Mouse (Mus musculus) liver, postnatal 0 days (tissue): ENCODE measurements around the gene Bahcc1. TPM values are rescaled to one million over a fixed set of nuclear protein-coding genes. Genes with fewer than 3 reads are reported as not detected.

Source experiments
- ATAC-seq: fragments of 200-750 bp; cut with Nextera tagmentation; 2 replicates; pipeline ENCODE4 v1.8.0; 2017; ENCODE audit warnings: mild to moderate bottlenecking, moderate library complexity
- DNase-seq: peaks from one replicate; pipeline ENCODE4 v3.0.0-alpha.2; 2016
- H3K27ac ChIP-seq: fragments of 300-500 bp; sonication (generic); 2 replicates; pipeline ENCODE4 v1.5.1; 2014; ENCODE audit warnings: antibody characterized with exemption, moderate library complexity, mild to moderate bottlenecking, low read depth
- H3K27me3 ChIP-seq: fragments of 300-500 bp; sonication (generic); 2 replicates; pipeline ENCODE4 v1.6.1; 2014; ENCODE audit warnings: low read length, control low read depth, mixed read lengths; ENCODE audit not compliant: insufficient read depth
- H3K36me3 ChIP-seq: fragments of 300-500 bp; sonication (generic); replicated peaks from 2 replicates; pipeline ENCODE4 v1.6.1; 2014; ENCODE audit warnings: mild to moderate bottlenecking, control low read depth, low read length, moderate library complexity, mixed read lengths; ENCODE audit not compliant: insufficient read depth
- H3K4me1 ChIP-seq: fragments of 300-500 bp; sonication (generic); 2 replicates; pipeline ENCODE4 v1.6.1; 2014; ENCODE audit warnings: antibody characterized with exemption, mild to moderate bottlenecking, control low read depth; ENCODE audit not compliant: insufficient read depth
- H3K4me2 ChIP-seq: fragments of 300-500 bp; sonication (generic); 2 replicates; pipeline ENCODE4 v1.6.1; 2014; ENCODE audit warnings: low read depth, mild to moderate bottlenecking, low read length, moderate library complexity, mixed read lengths
- H3K4me3 ChIP-seq: fragments of 300-500 bp; sonication (generic); 2 replicates; pipeline ENCODE4 v1.5.1; 2014; ENCODE audit warnings: low read depth, low read length
- H3K9ac ChIP-seq: fragments of 300-500 bp; sonication (generic); replicated peaks from 2 replicates; pipeline ENCODE4 v1.6.1; 2014; ENCODE audit warnings: mild to moderate bottlenecking, moderate library complexity
- H3K9me3 ChIP-seq: fragments of 300-500 bp; sonication (generic); 2 replicates; pipeline ENCODE4 v1.6.1; 2016; ENCODE audit warnings: mild to moderate bottlenecking, control low read depth, low read length, mixed read lengths
- CTCF ChIP-seq: sonication (generic); IDR thresholded peaks from 2 replicates; pipeline ENCODE4 v1.5.1; 2016; ENCODE audit warnings: antibody characterized with exemption, low read depth
- EP300 ChIP-seq: IDR thresholded peaks from 2 replicates; pipeline ENCODE4 v1.6.1; 2016; ENCODE audit warnings: antibody characterized with exemption, low read depth, mild to moderate bottlenecking
- WGBS: fragments of 180-500 bp; shearing (Covaris S2); extraction: QIAGEN DNeasy Blood & Tissue Kit; methylation state at CpG from one replicate; pipeline ENCODE4 v1.1.7; 2014; ENCODE audit not compliant: insufficient replicate concordance; 5-methylcytosine and 5-hydroxymethylcytosine counted together
- polyA plus RNA-seq: library from polyadenylated mRNA; unstranded; fragments of >200 nt; fragmentation: Nextera tagmentation; extraction: Ambion mirVana; gene quantifications from 2 replicates; pipeline ENCODE4 v1.2.1, GENCODE M21; 2015

The Bahcc1 gene
- polyA plus RNA-seq, 1 experiment from 2014 or later: 1.1 TPM

- peak; percentile 92 for ATAC-seq
- peak overlapping the region; percentile 68 for H3K4me3 ChIP-seq
- DNase-seq: peak; percentile 95
- under 1% methylated on average over 58 of the region's 68 CpGs for WGBS
- peak overlapping the region; percentile 76 for H3K9ac ChIP-seq
- H3K9me3 ChIP-seq: no peaks in the 10 kb centered on the region
- TF ChIP-seq EP300: peak; percentile 17; the same call in 1 of the 2 replicates
- no peak for TF ChIP-seq CTCF
- peak overlapping the region; percentile 83 for H3K4me2 ChIP-seq
- H3K4me1 ChIP-seq: peaks cover 11% of the 10 kb centered on the region
- H3K36me3 ChIP-seq: no peaks in the 10 kb centered on the region
- peak overlapping the region; percentile 87 for H3K27ac ChIP-seq
- H3K27me3 ChIP-seq: peaks cover 48% of the 10 kb centered on the region
Measured at GRCm38 (mm10) chr11:120189459-120190312, 43.1 kb upstream of the Bahcc1 start.

- H3K4me3 ChIP-seq: 0 out of 2 replicates have a peak overlapping the region, but pooled peaks have one; percentile 68
- TF ChIP-seq EP300 (no peak), CTCF (no peak)
- H3K4me1 ChIP-seq: peaks cover 7% of the 10 kb centered on the region
- peak overlapping the region; percentile 72 for H3K27ac ChIP-seq
- no peaks in the 10 kb centered on the region for H3K9me3 ChIP-seq
- 52% methylated on average over 14 of the region's 14 CpGs for WGBS
- H3K36me3 ChIP-seq: no peaks in the 10 kb centered on the region
- DNase-seq (no peak), ATAC-seq (no peak)
- no peak overlapping the region for H3K9ac ChIP-seq
- peaks cover 40% of the 10 kb centered on the region for H3K27me3 ChIP-seq
- H3K4me2 ChIP-seq: peak overlapping the region; percentile 83
Measured at GRCm38 (mm10) chr11:120190526-120191412, 42.0 kb upstream of the Bahcc1 start.

GRCm38 (mm10) chr11:120198831-120199230 lies 33.9 kb upstream of the Bahcc1 start:
- H3K4me1 ChIP-seq: no peaks in the 10 kb centered on the region; the same call in 1 of the 2 replicates
- H3K36me3 ChIP-seq: no peaks in the 10 kb centered on the region
- H3K4me3 ChIP-seq: no peak overlapping the region
- no peak for TF ChIP-seq EP300
- TF ChIP-seq CTCF: no peak
- H3K9me3 ChIP-seq: no peaks in the 10 kb centered on the region
- DNase-seq (no peak), ATAC-seq (no peak)
- H3K9ac ChIP-seq: no peak overlapping the region
- WGBS: 39% methylated on average over 13 of the region's 13 CpGs
- H3K4me2 ChIP-seq: no peak overlapping the region
- no peak overlapping the region for H3K27ac ChIP-seq
- H3K27me3 ChIP-seq: no peaks in the 10 kb centered on the region

- no peak overlapping the region for H3K4me3 ChIP-seq
- H3K9ac ChIP-seq: no peak overlapping the region
- ATAC-seq: no peak
- no peak for DNase-seq
- no peak overlapping the region for H3K27ac ChIP-seq
- no peaks in the 10 kb centered on the region for H3K27me3 ChIP-seq
- H3K9me3 ChIP-seq: no peaks in the 10 kb centered on the region
- TF ChIP-seq CTCF (no peak), EP300 (no peak)
- H3K4me1 ChIP-seq: no peaks in the 10 kb centered on the region; the same call in 1 of the 2 replicates
- H3K4me2 ChIP-seq: no peak overlapping the region
- H3K36me3 ChIP-seq: no peaks in the 10 kb centered on the region
- WGBS: 48% methylated on average over 7 of the region's 7 CpGs
Measured at GRCm38 (mm10) chr11:120199766-120200165, 33.0 kb upstream of the Bahcc1 start.

- Histone ChIP-seq H3K27me3 (no peaks in the 10 kb centered on the region), H3K27ac (no peak overlapping the region), H3K9ac (no peak overlapping the region), H3K4me2 (no peak overlapping the region), H3K4me1 (no peaks in the 10 kb centered on the region; the same call in 1 of the 2 replicates), H3K36me3 (no peaks in the 10 kb centered on the region), H3K9me3 (no peaks in the 10 kb centered on the region), H3K4me3 (no peak overlapping the region)
- no peak for ATAC-seq
- TF ChIP-seq EP300 (no peak), CTCF (no peak)
- DNase-seq: no peak
- 60% methylated on average over 6 of the region's 6 CpGs for whole genome bisulfite sequencing
Measured at GRCm38 (mm10) chr11:120200621-120201020, 32.1 kb upstream of the Bahcc1 start.

- Histone ChIP-seq H3K27me3 (no peaks in the 10 kb centered on the region), H3K9ac (no peak overlapping the region), H3K4me2 (no peak overlapping the region), H3K4me1 (peaks cover 4% of the 10 kb centered on the region), H3K9me3 (no peaks in the 10 kb centered on the region), H3K36me3 (no peaks in the 10 kb centered on the region), H3K4me3 (no peak overlapping the region), H3K27ac (no peak overlapping the region)
- WGBS: 87% methylated on average over 5 of the region's 5 CpGs
- TF ChIP-seq EP300 (no peak), CTCF (no peak)
- ATAC-seq: no peak
- no peak for DNase-seq
Measured at GRCm38 (mm10) chr11:120204200-120204599, 28.5 kb upstream of the Bahcc1 start.
